Mouse (Mus musculus) lung, postnatal 0 days (tissue): ENCODE results near the gene Armcx5. TPM values are rescaled to one million over a fixed set of nuclear protein-coding genes. Genes with fewer than 3 reads are reported as not detected.
"Not testable (repeated sequence)": the region's sequence is repeated elsewhere in the genome, so short reads cannot be mapped to it uniquely, and the experiment has no call there.

Experiments
- ATAC-seq: fragments of 200-750 bp; cut with Nextera tagmentation; 2 replicates; pipeline ENCODE4 v1.8.0; 2017; ENCODE audit warnings: moderate library complexity
- DNase-seq: peaks from one replicate; pipeline ENCODE4 v3.0.0-alpha.2; 2016; ENCODE audit warnings: low spot score
- H3K27ac ChIP-seq: fragments of 300-500 bp; sonication (generic); 2 replicates; pipeline ENCODE4 v1.5.1; 2014; ENCODE audit warnings: antibody characterized with exemption, mild to moderate bottlenecking, low read length, mixed read lengths
- H3K27me3 ChIP-seq: fragments of 300-500 bp; sonication (generic); replicated peaks from 2 replicates; pipeline ENCODE4 v1.6.1; 2014; ENCODE audit warnings: low read length, mixed read lengths; ENCODE audit not compliant: insufficient read depth
- H3K36me3 ChIP-seq: fragments of 300-500 bp; sonication (generic); 2 replicates; pipeline ENCODE4 v1.6.1; 2014; ENCODE audit warnings: low read length, mixed read lengths; ENCODE audit not compliant: insufficient read depth
- H3K4me1 ChIP-seq: fragments of 300-500 bp; sonication (generic); 2 replicates; pipeline ENCODE4 v1.6.1; 2014; ENCODE audit warnings: antibody characterized with exemption, low read depth, low read length, mixed read lengths; ENCODE audit not compliant: insufficient read depth
- H3K4me2 ChIP-seq: fragments of 300-500 bp; sonication (generic); replicated peaks from 2 replicates; pipeline ENCODE4 v1.6.1; 2014; ENCODE audit warnings: low read depth, mild to moderate bottlenecking, low read length, moderate library complexity, mixed read lengths
- H3K4me3 ChIP-seq: fragments of 300-500 bp; sonication (generic); 2 replicates; pipeline ENCODE4 v1.5.1; 2014; ENCODE audit warnings: low read depth, low read length
- H3K9ac ChIP-seq: fragments of 300-500 bp; sonication (generic); replicated peaks from 2 replicates; pipeline ENCODE4 v1.6.1; 2014; ENCODE audit warnings: low read depth, mild to moderate bottlenecking
- H3K9me3 ChIP-seq: fragments of 300-500 bp; sonication (generic); 2 replicates; pipeline ENCODE4 v1.6.1; 2016; ENCODE audit warnings: low read length, mixed read lengths
- CTCF ChIP-seq: IDR thresholded peaks from 2 replicates; pipeline ENCODE4 v1.5.1; 2016; ENCODE audit warnings: antibody characterized with exemption, mild to moderate bottlenecking
- EP300 ChIP-seq: IDR thresholded peaks from 2 replicates; pipeline ENCODE4 v1.6.1; 2016; ENCODE audit warnings: antibody characterized with exemption, mild to moderate bottlenecking, control low read depth
- WGBS: fragments of 180-500 bp; shearing (Covaris S2); extraction: QIAGEN DNeasy Blood & Tissue Kit; methylation state at CpG from one replicate; pipeline ENCODE4 v1.1.7; 2014; 5-methylcytosine and 5-hydroxymethylcytosine counted together
- microRNA counts: library from miRNA; unstranded; fragments of <30 nt; microRNA quantifications from one replicate; lab custom pipeline; 2015
- microRNA-seq: library from miRNA; unstranded; fragments of <30 nt; microRNA quantifications from one replicate; pipeline ENCODE4, GENCODE M21; 2016
- polyA plus RNA-seq: library from polyadenylated mRNA; unstranded; fragments of >200 nt; fragmentation: Nextera tagmentation; extraction: Ambion mirVana; gene quantifications from 2 replicates; pipeline ENCODE4 v1.2.1, GENCODE M21; 2015

Armcx5 gene
- polyA plus RNA-seq, 1 experiment from 2014 or later = 8.4 TPM

- ATAC-seq = no peak
- Histone ChIP-seq H3K9me3 (no peaks in the 10 kb centered on the region), H3K4me1 (no peaks in the 10 kb centered on the region), H3K9ac (no peak overlapping the region), H3K27ac (no peak overlapping the region), H3K27me3 (no peaks in the 10 kb centered on the region), H3K4me2 (no peak overlapping the region), H3K36me3 (no peaks in the 10 kb centered on the region), H3K4me3 (no peak overlapping the region)
- TF ChIP-seq CTCF (no peak), EP300 (no peak)
- no peak for DNase-seq
- 79% methylated on average over 2 of the region's 2 CpGs for WGBS
Observed at GRCm38 (mm10) chrX:135768565-135768964, 26.0 kb downstream of the Armcx5 start.

- TF ChIP-seq EP300 = no peak
- H3K27me3 ChIP-seq = no peaks in the 10 kb centered on the region
- DNase-seq = no peak
- no peaks in the 10 kb centered on the region for H3K9me3 ChIP-seq
- no peak overlapping the region for H3K4me2 ChIP-seq
- no peaks in the 10 kb centered on the region for H3K4me1 ChIP-seq
- no peaks in the 10 kb centered on the region for H3K36me3 ChIP-seq
- no peak for ATAC-seq
- no peak overlapping the region for H3K4me3 ChIP-seq
- H3K27ac ChIP-seq = no peak overlapping the region
- no peak overlapping the region for H3K9ac ChIP-seq
Observed at GRCm38 (mm10) chrX:135791536-135791935, 49.0 kb downstream of the Armcx5 start.

- Histone ChIP-seq H3K4me2 (no peak overlapping the region), H3K27me3 (no peaks in the 10 kb centered on the region), H3K27ac (no peak overlapping the region), H3K9me3 (no peaks in the 10 kb centered on the region), H3K36me3 (no peaks in the 10 kb centered on the region), H3K9ac (no peak overlapping the region), H3K4me3 (no peak overlapping the region), H3K4me1 (no peaks in the 10 kb centered on the region)
- DNase-seq = no peak
- ATAC-seq = no peak
- 71% methylated on average over 6 of the region's 6 CpGs for whole genome bisulfite sequencing
- TF ChIP-seq CTCF (no peak), EP300 (no peak)
Observed at GRCm38 (mm10) chrX:135792326-135792725, 49.8 kb downstream of the Armcx5 start.

DNA sequence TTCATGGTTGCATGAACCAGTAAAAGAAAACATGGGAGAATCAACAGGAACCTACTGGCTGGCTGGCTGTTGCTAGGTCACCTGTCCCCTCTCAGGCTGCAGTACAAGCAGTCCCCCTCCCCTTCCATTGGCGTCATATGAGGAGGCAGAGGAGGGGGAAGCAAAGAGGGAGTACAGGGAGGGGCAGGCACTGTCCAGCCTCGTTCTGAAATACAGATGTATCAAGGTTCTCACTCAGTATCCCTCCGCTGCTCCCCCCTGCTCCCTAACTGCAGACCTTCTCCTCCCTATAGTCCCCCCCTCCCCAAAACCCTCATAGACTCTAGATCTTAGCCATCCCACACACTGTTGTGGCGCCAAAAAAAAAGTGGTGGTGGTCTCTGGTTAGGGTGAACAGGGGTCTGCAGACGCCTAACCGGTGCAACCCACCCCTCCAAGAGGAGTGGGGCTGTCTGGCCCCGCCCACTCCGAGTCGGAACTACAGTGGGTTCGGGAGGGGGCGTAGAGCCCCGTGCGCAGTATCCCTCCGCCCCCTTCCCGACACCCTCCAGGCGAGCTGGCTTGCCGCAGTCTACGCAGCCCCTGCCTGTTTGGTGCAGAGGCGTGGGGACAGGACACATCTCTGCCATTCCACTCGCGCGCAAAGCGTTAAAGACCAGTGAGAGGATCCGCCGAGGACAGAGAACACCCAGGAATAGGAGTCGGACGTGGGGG lies 53.2 kb downstream of the Armcx5 start:
- not testable (repeated sequence) for H3K27ac ChIP-seq, H3K4me1 ChIP-seq, H3K9ac ChIP-seq, H3K9me3 ChIP-seq, H3K36me3 ChIP-seq, H3K27me3 ChIP-seq
- Histone ChIP-seq H3K4me2 (peak overlapping the region; percentile 69), H3K4me3 (peak overlapping the region; percentile 34)
- 15% methylated on average over 17 of the region's 27 CpGs for WGBS
- ATAC-seq (peak; percentile 80), DNase-seq (peak; percentile 29)

GRCm38 (mm10) chrX:135796305-135797211 lies 54.0 kb downstream of the Armcx5 start:
- Histone ChIP-seq H3K4me3 (peak overlapping the region; percentile 34), H3K4me2 (peak overlapping the region; percentile 69), H3K9ac (0 out of 2 replicates have a peak overlapping the region, but pooled peaks have one; percentile 26)
- peak; percentile 58 for ATAC-seq
- not testable (repeated sequence) for H3K27ac ChIP-seq, H3K9me3 ChIP-seq, H3K4me1 ChIP-seq, H3K36me3 ChIP-seq, H3K27me3 ChIP-seq
- peak; percentile 5 for DNase-seq
- WGBS = 13% methylated on average over 19 of the region's 26 CpGs

MicroRNA genes within 50 kb of the gene (microRNA counts, 519-probe panel; counts per million panel counts)
- not detected for microRNA mmu-miR-1970 (lab: Ali Mortazavi, UCI)

Small RNA genes lying within 50 kb of the gene (microRNA-seq; reads per million reads assigned to microRNA genes)
- gene Mir1970 = not detected
- not detected for gene Mir7646

Other genes starting within 250 kb of the Armcx5 start
- gene AV320801, start 248.1 kb upstream of the Armcx5 start, polyA plus RNA-seq = 0.05 TPM in 1 of 2 replicates, not detected in the other
- gene Nxf7, start 144.0 kb upstream of the Armcx5 start, polyA plus RNA-seq = 0.07 TPM in 1 of 2 replicates, not detected in the other
- gene Prame, start 115.0 kb upstream of the Armcx5 start, polyA plus RNA-seq = not detected in 2 replicates
- gene Tcp11x2, start 48.9 kb upstream of the Armcx5 start, polyA plus RNA-seq = not detected in 2 replicates
- not detected in 2 replicates for gene Tmsb15a, start 17.5 kb upstream of the Armcx5 start, polyA plus RNA-seq
- gene Gprasp1, start within 50 bp of the Armcx5 start, polyA plus RNA-seq = 11.5 and 14.7 TPM in 2 replicates
- 17.0 and 20.7 TPM in 2 replicates for gene Bhlhb9, start 54.9 kb downstream of the Armcx5 start, polyA plus RNA-seq
- gene Gprasp2, start 96.3 kb downstream of the Armcx5 start, polyA plus RNA-seq = 2.1 and 3.3 TPM in 2 replicates